Mouse (Mus musculus): Measurements from ENCODE around the gene Sumf2. TPM values are rescaled to one million over a fixed set of nuclear protein-coding genes. Genes with fewer than 3 reads are reported as not detected.
"Not testable (repeated sequence)": the region's sequence is repeated elsewhere in the genome, so short reads cannot be mapped to it uniquely, and the experiment has no call there.

The Sumf2 gene
- 10 to 100 TPM; 12.9 to 15.9 TPM for total RNA-seq (2021)
- long read RNA-seq, experiment 1, transcript Sumf2-204 (9 exons, 2,264 nt) = major isoform, 8 of 13 reads
- long read RNA-seq, experiment 1, partial matches to known transcripts = 0 of 13 reads
- long read RNA-seq, experiment 1, other reads (novel, unspliced or antisense) = 5 of 13 reads
- long read RNA-seq, experiment 2, transcript Sumf2-204 (9 exons, 2,264 nt) = major isoform, 10 of 13 reads
- long read RNA-seq, experiment 2, partial matches to known transcripts = 0 of 13 reads
- long read RNA-seq, experiment 2, other reads (novel, unspliced or antisense) = 3 of 13 reads

GRCm38 (mm10) chr5:129846752-129847557 lies at the start of gene Sumf2:
Gene Sumf2, plus strand, starts transcription at chr5:129846986.
- DNase-seq = peak; percentile 97
- intact Hi-C loops (cut with DNase I) = no loop called here

GRCm38 (mm10) chr5:129844848-129845247 lies 1.9 kb upstream of the Sumf2 start:
- no peak for DNase-seq
- intact Hi-C loops (cut with DNase I) = no loop called here

GRCm38 (mm10) chr5:129847558-129847820 lies 703 bp downstream of the Sumf2 start:
- no peak for DNase-seq
- intact Hi-C loops (cut with DNase I) = no loop called here

- no peak for DNase-seq
- intact Hi-C loops (cut with DNase I) = no loop called here
Measured at GRCm38 (mm10) chr5:129855163-129855562, 8.4 kb downstream of the Sumf2 start.

GRCm38 (mm10) chr5:129856414-129856813 lies 9.6 kb downstream of the Sumf2 start:
- no peak for DNase-seq
- intact Hi-C loops (cut with DNase I) = no loop called here

GRCm38 (mm10) chr5:129862325-129862724 lies 15.5 kb downstream of the Sumf2 start:
- DNase-seq = no peak
- intact Hi-C loops (cut with DNase I) = no loop called here

GRCm38 (mm10) chr5:129864467-129864866 lies 17.7 kb downstream of the Sumf2 start:
- DNase-seq = peak; percentile 51 to 58
- intact Hi-C loops (cut with DNase I) = loop anchor here (2.0 kb wide), 1 partner anchor 14 kb away; no protein-coding TSS in a partner anchor

GRCm38 (mm10) chr5:129865841-129866240 lies 19.1 kb downstream of the Sumf2 start:
- intact Hi-C loops (cut with DNase I) = loop anchor here (2.0 kb wide), 1 partner anchor 13 kb away; no protein-coding TSS in a partner anchor
- DNase-seq = no peak

- DNase-seq = no peak
- intact Hi-C loops (cut with DNase I) = no loop called here
Measured at GRCm38 (mm10) chr5:129869238-129869995, 22.6 kb downstream of the Sumf2 start.

- intact Hi-C loops (cut with DNase I) = no loop called here
- no peak for DNase-seq
Measured at GRCm38 (mm10) chr5:129871238-129871637, 24.5 kb downstream of the Sumf2 start.

GRCm38 (mm10) chr5:129873942-129874341 lies 27.2 kb downstream of the Sumf2 start:
- intact Hi-C loops (cut with DNase I) = no loop called here
- no peak for DNase-seq

- no peak for DNase-seq
- intact Hi-C loops (cut with DNase I) = no loop called here
Measured at GRCm38 (mm10) chr5:129875098-129875497, 28.3 kb downstream of the Sumf2 start.

GRCm38 (mm10) chr5:129877731-129878455 lies 31.1 kb downstream of the Sumf2 start:
- DNase-seq = peak; percentile 36 to 51
- intact Hi-C loops (cut with DNase I) = loop anchor here (2.0 kb wide), 1 partner anchor 13 kb away; no protein-coding TSS in a partner anchor

GRCm38 (mm10) chr5:129878946-129879345 lies 32.2 kb downstream of the Sumf2 start:
- peak; percentile 81 to 86 for DNase-seq
- intact Hi-C loops (cut with DNase I) = loop anchor here (2.0 kb wide), 1 partner anchor 14 kb away; no protein-coding TSS in a partner anchor

- intact Hi-C loops (cut with DNase I) = loop anchor here (2.0 kb wide), 1 partner anchor 15 kb away; no protein-coding TSS in a partner anchor
Measured at GRCm38 (mm10) chr5:129879888-129880287, 33.1 kb downstream of the Sumf2 start.

GRCm38 (mm10) chr5:129886271-129886670 lies 39.5 kb downstream of the Sumf2 start:
- intact Hi-C loops (cut with DNase I) = no loop called here
- DNase-seq = no peak

More at GRCm38 (mm10) chr5:129879888-129880287, 33.1 kb downstream of the Sumf2 start:
- DNase-seq = no peak

- peak; percentile 90 to 94 for DNase-seq
- intact Hi-C loops (cut with DNase I) = no loop called here
Measured at GRCm38 (mm10) chr5:129886911-129887636, 40.3 kb downstream of the Sumf2 start, which contains the start of gene Chchd2. Gene Chchd2, minus strand, starts transcription at chr5:129887470.

- DNase-seq; intact Hi-C loops (cut with DNase I): not testable (repeated sequence)
Measured at GRCm38 (mm10) chr5:129890390-129890789, 43.6 kb downstream of the Sumf2 start.
